Mouse (Mus musculus) ES-CJ7 (cell line): ENCODE measurements around the gene Hrh1.

Experiments
- DNase-seq: peaks from one replicate; pipeline ENCODE4 v3.0.0; 2011; ENCODE audit warnings: low read depth, low spot score

Gene Hrh1

DNA sequence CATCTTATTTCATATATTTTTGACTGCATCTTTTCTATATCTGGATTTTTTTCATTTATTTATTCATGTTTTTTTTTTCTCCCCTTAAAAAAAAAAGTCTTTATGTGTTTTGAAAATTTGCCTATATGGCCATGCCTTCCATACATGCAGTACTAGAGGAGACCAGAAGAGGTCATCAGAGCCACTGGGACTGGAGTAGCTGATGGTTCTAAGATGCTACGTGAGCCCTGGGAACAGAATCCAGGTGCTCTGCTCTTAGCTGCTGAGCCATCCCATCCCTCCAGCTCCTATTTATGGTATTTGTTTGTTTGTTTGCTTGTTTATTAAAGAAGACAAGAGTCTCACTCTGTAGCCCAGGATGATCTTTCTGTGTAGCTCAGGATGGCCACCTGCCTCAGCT is 8.9 kb downstream of the Hrh1 start:
- DNase-seq: peak; percentile 48

DNA sequence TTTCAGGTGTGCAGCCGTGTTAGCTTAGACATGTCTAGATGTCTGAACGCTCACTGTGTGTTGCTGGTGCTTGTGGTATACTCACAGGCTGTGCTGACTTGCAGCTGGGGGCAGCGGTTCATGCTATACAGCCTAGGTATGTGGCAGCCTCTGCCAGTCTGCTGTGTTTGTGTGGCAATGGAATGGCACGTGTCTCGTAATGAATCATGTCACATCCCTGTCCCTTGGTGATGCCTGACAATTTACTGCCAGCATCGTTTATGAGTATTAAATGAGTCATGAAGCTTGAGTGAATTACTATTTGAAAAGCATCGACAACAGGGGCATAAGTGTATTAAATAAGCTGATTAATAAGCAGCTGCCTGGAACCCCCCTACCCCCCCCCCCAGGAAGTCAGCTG is 9.3 kb downstream of the Hrh1 start:
- no peak for DNase-seq

DNA sequence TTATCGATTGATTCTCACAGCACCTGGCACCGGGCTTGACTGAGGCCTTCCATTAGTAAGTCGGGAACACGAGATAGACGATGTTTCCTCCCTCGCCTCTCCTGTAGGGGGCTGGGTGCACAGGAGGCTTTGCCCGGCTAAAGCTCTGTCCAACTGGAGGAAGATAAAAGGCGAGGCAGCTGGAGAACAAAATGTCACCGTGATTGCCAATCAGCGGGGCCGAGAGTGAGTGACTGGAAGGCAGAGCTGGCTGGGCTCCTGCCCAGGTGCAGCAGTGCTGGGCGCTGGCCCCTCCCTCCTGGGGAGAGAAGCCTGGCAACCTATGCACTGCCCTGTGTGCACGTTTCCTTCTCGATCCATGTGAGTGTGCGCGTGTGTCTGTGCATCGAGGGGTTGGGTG is 10.5 kb downstream of the Hrh1 start:
- peak; percentile 42 for DNase-seq

DNA sequence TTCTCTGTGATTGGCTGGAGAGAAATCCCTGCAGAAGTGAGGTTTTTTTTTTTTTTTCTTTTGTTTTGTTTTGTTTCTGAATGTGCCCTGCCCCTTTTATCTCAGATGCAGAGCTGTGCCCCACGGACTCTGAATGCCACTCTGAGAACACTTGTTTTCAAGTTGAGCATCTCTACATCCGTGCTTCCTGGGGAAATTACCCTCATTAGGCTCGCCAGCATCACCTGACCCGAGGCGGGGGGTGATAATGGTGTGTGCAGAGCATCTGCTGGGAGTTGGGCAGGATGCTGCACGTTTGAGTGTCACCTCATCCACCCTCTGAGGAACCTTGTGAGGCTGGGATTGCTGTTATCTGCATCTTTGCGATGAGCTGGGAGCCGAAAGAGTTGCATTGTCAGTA is 14.2 kb downstream of the Hrh1 start:
- no peak for DNase-seq

DNA sequence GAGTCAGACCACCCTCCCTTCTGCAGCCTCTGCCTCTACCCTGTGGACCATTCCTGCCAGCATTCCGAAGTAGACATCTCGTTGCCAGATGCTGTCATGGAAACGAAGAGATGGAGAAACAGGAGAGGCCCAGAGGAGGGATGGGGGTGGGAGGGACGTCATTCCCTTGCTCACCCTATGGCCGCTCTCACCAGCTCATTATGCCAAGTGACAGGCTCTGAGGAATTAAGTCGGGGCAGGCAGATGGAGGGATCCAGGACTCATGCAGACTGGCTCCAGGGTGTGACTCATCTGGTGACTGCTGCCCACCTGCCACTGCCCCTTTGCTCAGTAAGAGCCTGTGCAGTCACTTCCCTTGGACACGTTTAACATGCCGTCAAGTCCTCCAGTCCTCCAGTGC is 16.8 kb downstream of the Hrh1 start:
- DNase-seq: no peak

DNA sequence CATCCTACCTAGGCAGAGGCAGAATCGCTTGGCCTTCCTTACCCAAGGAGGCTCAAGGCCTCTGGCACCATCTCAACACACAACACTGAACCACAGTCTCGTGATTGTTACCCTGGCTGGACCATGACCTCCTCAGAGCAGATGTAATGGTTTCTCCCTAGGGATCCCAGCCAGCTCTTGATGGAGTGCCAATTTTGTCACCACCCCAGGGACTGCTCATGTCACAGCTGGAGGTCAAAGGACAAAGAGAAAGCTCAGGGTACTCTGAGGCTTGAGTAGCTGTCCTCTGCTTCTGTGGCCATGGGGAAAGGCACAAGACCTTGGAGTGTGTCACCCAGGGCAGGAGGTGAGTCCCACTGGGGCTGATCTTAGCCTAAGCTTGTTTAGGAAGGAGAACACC is 20.3 kb downstream of the Hrh1 start:
- DNase-seq: no peak

DNA sequence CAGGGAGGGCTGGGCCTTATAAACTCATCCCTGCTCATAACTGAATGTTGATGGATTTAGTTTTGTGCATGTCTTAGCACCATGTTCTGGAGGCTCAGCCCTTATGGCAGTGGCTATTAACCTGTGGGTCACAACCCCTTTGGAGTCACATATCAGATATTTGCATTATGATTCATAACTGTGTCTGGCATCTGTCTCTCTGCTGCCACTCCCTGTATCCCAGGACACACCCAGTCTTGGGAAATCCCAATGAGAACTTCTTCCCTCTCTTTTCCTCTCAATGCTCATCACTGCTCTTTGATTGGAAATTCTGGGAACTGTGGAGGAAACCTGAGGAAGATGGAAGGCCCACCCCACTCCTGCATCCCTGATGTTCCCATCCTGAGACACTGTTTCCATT is 23.3 kb downstream of the Hrh1 start:
- DNase-seq: no peak

DNA sequence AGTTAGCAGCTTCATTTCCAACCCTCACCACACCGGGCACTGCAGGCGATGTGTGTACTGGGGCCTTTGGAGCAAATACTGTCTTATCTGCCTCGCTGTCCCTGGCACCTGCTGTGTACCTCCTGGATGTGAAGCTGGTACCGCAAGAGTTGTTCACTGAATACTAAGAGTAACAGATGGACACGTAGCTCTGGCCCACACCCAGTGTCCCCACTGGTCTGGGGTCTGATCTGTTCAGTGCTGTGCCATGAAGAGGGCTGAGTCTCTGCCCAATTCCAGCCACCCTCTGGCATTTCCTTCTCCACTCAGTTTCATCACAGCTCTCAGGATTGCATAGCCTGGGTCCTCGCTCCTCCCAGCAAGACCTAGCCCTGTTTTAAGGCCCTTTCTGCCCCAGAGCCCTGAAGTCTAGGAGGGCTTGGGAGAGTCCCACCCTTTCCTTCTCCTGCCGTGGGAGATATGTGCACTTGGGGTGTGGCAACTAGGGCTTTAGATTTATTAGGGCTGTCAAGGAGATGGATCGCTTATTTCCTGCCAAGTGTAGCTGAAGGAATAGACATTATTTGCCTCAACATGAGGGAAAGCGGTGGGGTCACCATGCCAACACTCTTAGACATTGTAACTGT is 25.4 kb downstream of the Hrh1 start:
- no peak for DNase-seq

DNA sequence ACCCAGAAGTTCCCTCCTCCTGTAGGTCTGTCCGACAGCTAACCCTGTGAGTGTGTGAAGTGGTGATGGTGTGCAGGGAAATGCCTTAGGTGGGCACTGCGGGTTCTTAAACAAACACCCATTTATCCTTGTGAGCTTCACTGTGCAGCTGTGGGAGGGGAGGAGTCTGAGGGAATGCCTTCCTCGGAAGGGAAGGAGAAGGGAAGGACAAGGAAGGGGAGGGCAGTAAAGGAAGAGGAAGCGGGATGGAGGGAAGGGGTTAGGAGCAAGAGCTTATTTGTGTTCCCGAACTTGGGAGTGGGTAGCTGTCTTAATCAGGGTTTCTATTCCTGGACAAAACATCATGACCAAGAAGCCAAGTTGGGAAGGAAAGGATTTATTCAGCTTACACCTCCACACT is 27.6 kb downstream of the Hrh1 start:
- DNase-seq: no peak

DNA sequence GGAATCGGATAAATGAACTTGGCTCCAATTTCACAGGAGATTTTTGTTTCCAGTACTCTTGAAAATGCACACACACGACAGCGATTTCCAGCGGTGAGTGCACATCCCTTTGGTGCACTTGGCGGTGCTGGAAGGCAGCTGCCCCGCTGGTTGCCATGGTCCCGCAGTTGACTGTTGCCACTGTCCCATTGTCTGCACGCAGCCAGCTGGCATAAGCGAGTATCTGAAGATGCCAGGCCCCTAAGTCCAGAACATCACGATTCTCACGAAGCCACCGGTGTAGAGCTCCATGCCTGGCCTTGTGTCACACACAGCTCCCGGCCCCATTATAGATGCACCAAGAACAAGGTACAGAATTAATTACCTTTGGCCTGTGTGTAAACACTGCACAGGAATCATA is 29.9 kb downstream of the Hrh1 start:
- no peak for DNase-seq

DNA sequence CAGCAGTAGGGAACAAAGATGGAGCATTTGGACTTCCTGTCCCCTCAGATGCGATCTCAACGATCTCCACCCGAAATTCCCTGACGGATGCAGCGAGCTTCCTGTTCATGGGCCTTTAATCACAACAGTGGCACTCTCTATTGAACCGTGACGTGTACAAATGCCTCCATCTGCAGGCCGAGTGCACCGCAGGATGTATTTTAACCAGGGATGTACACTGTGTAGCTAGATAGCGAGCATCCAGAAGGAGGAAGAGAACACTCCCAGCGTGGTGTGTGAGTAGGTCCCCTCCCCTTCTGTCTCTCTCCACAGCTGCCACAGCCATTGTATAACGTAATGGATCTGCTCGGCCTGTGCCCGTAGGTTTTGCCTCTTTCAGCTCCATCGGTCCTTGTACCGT is 31.1 kb downstream of the Hrh1 start:
- no peak for DNase-seq

DNA sequence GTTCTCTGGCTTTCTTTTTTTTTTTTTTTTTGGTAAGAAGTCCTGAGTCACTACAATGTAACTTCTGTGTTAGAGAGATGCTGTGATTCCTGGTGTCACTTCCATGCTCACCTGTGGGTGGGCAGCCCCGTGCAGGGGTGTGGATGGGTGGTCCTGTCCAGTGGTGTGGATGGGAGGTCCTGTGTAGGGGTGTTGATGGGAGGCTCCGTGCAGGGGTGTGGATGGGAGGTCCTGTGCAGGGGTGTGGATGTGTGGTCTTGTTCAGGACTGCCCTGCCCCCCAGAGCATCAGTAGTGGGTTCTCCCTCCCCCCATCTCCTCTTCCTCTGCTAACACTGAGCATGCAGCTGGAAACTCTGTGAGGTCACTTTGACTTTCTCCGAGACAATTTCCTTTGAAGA is 34.9 kb downstream of the Hrh1 start:
- DNase-seq: no peak

DNA sequence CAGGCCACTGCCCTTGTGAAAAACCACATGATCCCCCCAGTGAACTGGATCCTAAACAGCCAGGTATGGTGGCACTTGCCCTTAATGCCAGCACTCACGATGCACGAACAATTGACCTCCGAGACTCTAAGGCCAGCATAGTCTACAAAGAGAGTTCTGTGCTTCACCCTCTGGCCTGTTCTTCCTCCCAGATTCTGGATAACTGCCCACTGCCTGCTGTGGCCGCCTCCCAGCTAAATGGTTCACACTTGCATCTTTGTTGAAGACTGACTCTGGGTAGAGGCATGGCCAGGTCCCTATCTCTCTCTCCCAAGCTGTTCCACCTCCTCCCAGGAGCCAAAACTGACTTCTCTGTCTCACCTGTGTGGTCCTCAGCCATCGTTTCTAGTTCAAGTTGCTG is 36.8 kb downstream of the Hrh1 start:
- no peak for DNase-seq

DNA sequence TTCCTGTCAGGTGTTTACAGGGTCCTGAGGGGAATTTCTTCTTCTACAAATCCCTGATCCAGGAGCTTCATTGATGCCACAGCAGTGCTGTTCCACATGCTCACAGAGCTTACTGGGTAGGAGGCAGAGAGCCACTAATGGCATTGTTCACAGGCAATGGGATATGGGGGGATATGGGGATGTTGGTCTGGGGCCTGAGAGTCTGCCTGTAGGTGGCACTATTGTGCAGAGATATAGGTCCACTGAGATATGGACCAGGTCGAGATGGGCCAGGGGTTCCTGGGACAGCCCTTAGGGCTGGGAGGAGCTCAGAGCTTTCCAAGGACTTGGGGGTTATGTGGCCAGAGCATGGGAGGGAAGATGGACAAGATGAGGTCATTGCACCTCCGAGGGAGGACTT is 42.6 kb downstream of the Hrh1 start:
- DNase-seq: peak; percentile 36

DNA sequence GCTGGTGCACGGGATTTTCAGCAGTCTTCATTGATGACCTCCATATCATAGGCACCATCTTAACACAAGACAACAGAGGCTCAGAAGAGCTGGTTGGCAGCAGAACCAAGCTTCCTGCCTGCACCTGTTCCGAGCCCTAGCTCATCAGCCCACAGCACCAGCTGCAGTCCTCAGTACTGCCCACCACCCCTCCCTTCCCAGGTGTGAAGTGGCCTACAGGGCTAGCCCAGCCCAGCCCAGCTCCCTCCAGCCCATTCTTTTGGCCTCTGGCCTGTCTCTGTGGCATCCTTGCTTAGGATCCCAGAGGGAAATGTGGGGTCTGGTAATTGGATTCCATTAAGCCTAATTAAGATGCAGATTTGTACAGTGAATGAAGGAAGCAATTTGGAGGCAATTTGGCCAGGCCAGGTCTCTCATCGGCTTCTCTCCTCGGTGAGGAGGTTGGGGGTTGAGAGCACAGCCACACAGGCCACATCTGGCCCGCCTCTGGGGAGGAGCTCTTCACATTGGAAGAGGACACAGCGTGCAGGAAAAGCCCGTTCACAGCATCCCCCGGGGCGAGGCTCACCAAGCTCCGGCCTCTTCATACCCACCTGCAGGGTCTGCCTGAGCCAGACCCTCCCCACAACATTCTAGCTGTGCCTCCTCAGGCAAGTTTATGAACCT is 43.2 kb downstream of the Hrh1 start:
- no peak for DNase-seq

DNA sequence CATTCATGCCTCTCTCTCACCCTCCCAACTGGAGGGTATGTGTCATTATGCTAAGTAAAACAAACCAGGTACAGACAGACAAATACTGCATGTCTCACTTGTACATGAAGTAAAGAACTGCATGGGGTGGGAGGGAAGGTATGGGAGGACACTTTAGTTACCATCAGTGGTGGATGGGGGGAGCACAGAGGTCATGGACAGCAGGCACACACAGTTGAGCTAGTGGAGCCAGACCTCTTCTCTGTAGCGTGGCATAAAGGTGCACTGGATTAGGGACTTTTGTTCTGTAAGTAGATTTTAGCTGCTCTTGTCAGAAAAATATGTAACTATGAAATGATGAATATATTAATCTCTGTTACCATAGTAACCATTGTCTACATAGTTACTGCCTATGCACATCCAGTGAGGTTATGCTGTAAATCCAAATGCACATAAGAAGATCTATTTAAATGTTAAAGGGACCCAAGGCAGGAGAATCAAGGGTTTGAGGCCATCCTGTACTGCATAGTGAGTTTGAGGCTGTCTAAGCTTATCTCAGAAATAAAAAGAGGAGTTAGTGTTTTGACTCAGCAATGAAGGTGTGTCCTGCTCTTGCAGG is 46.6 kb downstream of the Hrh1 start:
- no peak for DNase-seq

DNA sequence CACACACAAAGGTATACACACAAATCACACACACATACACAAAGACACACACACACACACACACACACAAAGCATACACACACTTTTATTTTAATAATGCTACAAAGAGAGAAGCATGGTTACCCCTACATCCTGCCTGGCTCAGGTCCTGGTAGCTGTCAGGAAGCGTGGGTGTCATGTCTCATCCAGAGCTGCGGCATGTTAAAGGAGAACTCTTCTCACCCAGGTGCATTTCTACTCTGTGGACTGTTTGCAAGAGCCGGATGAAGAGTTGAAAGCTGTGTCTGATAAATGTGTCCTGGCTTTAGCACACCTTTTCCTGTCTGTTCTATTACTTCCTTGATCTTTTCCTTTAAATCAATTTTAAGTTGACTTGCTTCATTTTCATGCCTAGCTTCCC is 47.2 kb downstream of the Hrh1 start:
- DNase-seq: no peak

DNA sequence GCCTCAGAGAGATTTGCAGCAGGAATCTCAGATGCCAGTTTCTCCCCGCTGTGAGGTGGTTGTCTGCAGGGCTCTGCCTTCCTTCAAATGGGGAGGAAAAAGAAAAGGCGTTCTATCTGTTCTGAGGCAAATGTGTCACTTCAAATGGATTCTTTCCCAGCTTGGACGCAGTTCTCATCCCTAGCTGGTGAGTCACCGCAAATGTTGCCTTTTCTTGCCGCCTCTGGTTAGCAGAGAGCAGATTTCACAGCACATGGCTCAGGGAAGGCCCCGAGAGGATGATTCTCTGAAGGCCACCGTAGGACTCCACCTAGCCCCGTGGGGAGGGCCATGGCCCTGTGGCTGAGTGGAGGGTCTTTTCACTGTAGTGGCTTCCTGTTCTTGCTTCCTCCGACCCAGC is 51.2 kb downstream of the Hrh1 start:
- DNase-seq: no peak

DNA sequence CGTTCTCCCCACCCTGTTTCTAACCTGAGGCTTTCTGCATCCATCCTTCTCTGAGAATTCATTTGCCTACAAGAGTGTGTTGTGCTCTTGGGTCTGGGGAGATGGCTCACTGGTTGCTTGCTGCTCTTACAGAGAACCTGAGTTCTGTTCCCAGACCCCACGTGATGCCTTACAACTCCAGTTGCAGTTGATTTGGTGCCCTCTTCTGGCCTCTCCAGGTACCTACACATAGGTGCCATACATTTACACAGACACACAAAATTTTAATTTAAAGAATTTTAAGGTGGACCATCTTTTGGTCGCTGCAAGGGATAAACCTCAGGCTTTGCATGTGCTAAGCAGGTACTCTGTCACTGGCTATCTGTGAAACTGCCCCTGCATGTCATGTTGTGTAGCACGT is 57.5 kb downstream of the Hrh1 start:
- DNase-seq: peak; percentile 50

DNA sequence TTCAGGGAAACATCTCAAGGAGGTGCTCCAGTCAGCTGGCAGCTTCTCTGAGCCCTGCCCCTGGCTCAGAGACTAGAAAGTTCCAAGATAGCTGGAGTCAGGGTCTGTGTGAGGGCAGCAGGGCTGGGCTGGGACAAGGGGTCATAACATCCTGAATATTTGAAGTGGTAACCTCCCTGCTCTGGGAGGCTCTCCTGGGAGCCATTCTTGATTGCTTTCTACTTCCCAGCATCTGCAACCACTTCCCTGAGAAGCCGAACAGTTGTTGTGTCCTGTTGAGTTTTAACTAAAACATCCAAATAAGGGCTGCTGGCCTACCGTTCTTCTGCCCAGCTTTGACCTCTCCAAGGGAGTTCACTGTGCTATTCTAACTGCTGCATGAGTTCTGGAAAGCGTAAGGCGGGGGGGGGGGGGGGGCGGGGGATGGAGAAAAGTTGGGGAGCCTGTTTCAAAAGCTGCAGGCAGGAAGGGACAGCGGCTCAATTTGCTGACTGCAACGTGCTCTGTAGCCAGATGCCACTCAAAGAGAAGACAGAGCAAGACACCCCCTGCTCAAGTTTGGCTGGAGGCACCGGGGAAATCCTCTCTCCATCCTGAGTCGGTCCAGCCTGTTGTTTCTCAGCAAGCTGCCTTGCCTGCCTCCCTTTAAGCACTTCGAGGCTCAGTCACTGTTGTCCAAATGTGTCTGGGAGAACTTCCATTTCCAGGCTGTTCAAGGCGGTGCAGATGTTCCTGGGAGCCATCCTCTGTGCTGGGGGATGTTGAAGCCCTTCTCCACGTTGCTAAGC is 58.7 kb downstream of the Hrh1 start:
- no peak for DNase-seq

DNA sequence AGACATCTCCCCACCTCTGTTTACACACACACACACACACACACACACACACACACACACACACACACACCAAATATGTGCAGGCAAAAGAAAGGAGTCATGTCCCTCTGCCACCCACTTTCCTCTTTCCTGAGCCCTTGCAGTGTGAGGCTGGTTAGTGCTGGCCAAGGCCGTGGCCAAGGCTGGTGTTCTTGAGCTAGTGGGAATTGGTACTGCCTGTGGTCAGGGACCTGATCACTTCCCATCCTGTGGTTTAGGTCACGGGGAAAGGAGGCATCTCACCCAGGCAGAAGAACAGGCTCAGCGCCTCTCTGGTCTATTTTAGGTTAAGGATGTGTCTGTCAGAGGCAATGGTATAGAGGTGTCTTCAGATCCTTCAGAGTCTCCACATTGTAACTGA is 59.6 kb downstream of the Hrh1 start:
- DNase-seq: no peak

DNA sequence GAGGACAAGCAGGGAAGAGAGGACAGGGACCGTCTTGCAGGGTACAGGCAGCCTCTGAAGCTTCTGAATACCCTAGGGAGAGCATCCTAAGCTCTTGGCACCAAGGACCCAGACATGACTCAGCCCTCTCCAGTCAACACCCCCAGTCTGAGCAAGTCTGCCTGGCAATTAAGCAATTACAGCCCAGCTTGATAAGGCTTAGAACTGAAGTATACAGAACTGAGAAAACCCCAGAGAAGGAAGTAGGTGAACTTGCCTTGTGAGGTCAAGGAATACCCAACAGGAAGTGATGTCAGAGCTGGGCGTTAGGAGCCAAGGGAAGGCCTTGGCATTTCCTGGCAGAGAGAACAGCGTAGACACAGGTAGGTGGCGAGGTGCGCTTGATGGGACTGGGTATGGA is 60.5 kb downstream of the Hrh1 start:
- no peak for DNase-seq

DNA sequence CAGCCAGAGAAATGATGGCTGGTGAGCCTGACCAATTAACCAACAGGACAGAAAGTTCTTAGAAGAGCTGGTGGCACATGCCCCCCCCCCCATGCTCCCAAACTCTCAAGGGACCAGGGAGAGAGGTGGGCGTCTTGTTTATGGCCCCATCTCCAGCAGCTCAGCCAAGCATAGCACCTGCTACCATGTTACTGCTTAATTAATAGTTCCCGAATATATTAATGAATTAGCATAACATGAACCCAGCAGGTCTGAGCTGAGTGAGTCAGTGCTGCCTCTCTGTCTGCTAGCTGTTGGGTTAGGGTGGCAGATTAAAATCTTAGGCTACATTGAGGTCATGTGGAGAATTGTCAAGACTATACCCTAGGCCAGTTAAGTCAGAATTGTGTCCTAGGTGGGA is 62.2 kb downstream of the Hrh1 start:
- no peak for DNase-seq
